In the genomic region with DNA sequence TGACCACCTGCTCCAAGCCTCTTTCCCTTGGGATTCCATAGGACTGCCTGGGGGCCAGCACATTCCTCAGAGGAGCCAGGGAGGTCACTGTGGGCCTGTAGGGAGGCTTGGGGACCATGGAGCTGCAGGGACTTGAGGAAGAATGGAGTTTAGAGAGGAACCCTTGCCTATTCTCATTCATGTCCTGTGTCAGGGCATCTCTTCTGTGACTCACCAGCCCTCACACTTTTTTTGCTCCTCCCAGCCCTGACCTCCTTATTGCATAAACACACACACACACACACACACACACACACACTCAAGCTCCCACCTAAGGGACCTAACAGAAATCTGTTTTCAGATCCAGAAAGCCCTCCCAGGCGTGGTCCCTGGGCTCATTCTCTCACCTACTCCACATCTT, we compare ENCODE assay signal across 27 mouse cellular contexts.
DNase-seq lines count a peak whose midpoint lies in the region; ATAC-seq lines count a peak whose summit lies in the region.
"Had no signal": no experiment of that assay in that cellular context is flagged by ENCODE, and none has a peak within 500 bp of the region (broad histone marks: within the 10 kb centered on the region; RNA-seq: fewer than 3 reads in every experiment).

No protein-coding gene starts in this region.

- no peak overlapping the region for H3K9ac ChIP-seq in midbrain, embryonic 16.5 days (ENCODE audit: low read depth, low read length)
- no peak overlapping the region for H3K9ac ChIP-seq in midbrain, embryonic 14.5 days (replicated peaks; ENCODE audit: low read length)
- H3K9ac ChIP-seq: embryonic facial prominence, embryonic 12.5 days; embryonic facial prominence, embryonic 15.5 days; forebrain, embryonic 12.5 days; heart, embryonic 13.5 days; hindbrain, embryonic 12.5 days; hindbrain, embryonic 15.5 days; intestine, embryonic 15.5 days had no signal

- 0 out of 2 replicates have a peak, but pooled peaks cover 4% of the 10 kb centered on the region for H3K9me3 ChIP-seq in midbrain, embryonic 10.5 days (replicated peaks)
- no peaks in the 10 kb centered on the region for H3K9me3 ChIP-seq in midbrain, embryonic 16.5 days (replicated peaks; ENCODE audit: control insufficient read depth, low read length, poor library complexity, severe bottlenecking)
- H3K9me3 ChIP-seq in midbrain, embryonic 14.5 days (ENCODE audit: control insufficient read depth, low read length), result no peaks in the 10 kb centered on the region
- H3K9me3 ChIP-seq: embryonic facial prominence, embryonic 12.5 days; embryonic facial prominence, embryonic 15.5 days; forebrain, embryonic 12.5 days; heart, embryonic 10.5 days; heart, embryonic 13.5 days; hindbrain, embryonic 12.5 days; hindbrain, embryonic 15.5 days; intestine, embryonic 15.5 days had no signal

- H3K27ac ChIP-seq in midbrain, embryonic 10.5 days (replicated peaks), result peak overlapping the region; percentile 79
- no peak overlapping the region for H3K27ac ChIP-seq in midbrain, embryonic 16.5 days (ENCODE audit: low read length)
- peak overlapping the region; percentile 32 for H3K27ac ChIP-seq in midbrain, embryonic 14.5 days (replicated peaks; ENCODE audit: low read depth, low read length)
- H3K27ac ChIP-seq: embryonic facial prominence, embryonic 12.5 days; embryonic facial prominence, embryonic 15.5 days; forebrain, embryonic 12.5 days; heart, adult 2 months; heart, embryonic 10.5 days; heart, embryonic 13.5 days; hindbrain, embryonic 12.5 days; hindbrain, embryonic 15.5 days; intestine, embryonic 15.5 days had no signal

- H3K4me1 ChIP-seq in midbrain, embryonic 10.5 days, result peaks cover 65% of the 10 kb centered on the region
- peaks cover 14% of the 10 kb centered on the region for H3K4me1 ChIP-seq in midbrain, embryonic 16.5 days (ENCODE audit: control insufficient read depth, insufficient read depth, low read length)
- H3K4me1 ChIP-seq in midbrain, embryonic 14.5 days (ENCODE audit: control insufficient read depth, insufficient read depth, low read length), result peaks cover 39% of the 10 kb centered on the region
- H3K4me1 ChIP-seq: heart, embryonic 10.5 days; heart, embryonic 13.5 days; intestine, embryonic 15.5 days had no signal

- H3K4me3 ChIP-seq in midbrain, embryonic 10.5 days, result no peak overlapping the region
- H3K4me3 ChIP-seq in midbrain, embryonic 16.5 days (ENCODE audit: low read depth, low read length), result no peak overlapping the region
- no peak overlapping the region for H3K4me3 ChIP-seq in midbrain, embryonic 14.5 days (replicated peaks; ENCODE audit: low read depth, low read length)
- H3K4me3 ChIP-seq: embryonic facial prominence, embryonic 12.5 days; embryonic facial prominence, embryonic 15.5 days; forebrain, embryonic 12.5 days; heart, adult 2 months; heart, embryonic 10.5 days; heart, embryonic 13.5 days; hindbrain, embryonic 12.5 days; hindbrain, embryonic 15.5 days; intestine, embryonic 15.5 days had no signal

- peaks cover 44% of the 10 kb centered on the region for H3K27me3 ChIP-seq in midbrain, embryonic 10.5 days (ENCODE audit: low read depth, poor library complexity, severe bottlenecking)
- H3K27me3 ChIP-seq in midbrain, embryonic 16.5 days (ENCODE audit: control insufficient read depth, insufficient read depth, low read depth, low read length), result no peaks in the 10 kb centered on the region
- no peaks in the 10 kb centered on the region for H3K27me3 ChIP-seq in midbrain, embryonic 14.5 days (ENCODE audit: control insufficient read depth, insufficient read depth, low read length)
- H3K27me3 ChIP-seq: embryonic facial prominence, embryonic 12.5 days; embryonic facial prominence, embryonic 15.5 days; hindbrain, embryonic 12.5 days; intestine, embryonic 15.5 days had no signal

- ATAC-seq in midbrain, embryonic 16.5 days, result no peak
- ATAC-seq in midbrain, embryonic 14.5 days (ENCODE audit: low FRiP score, low TSS enrichment), result no peak
- ATAC-seq: activated CD4-positive, CD25-positive, alpha-beta regulatory T cell, adult 4 months; forebrain, embryonic 16.5 days; intestine, embryonic 15.5 days had no signal

- WGBS in midbrain, embryonic 10.5 days, result 65% methylated on average over 1 of the region's 1 CpGs
- 91% methylated on average over 1 of the region's 1 CpGs for WGBS in midbrain, embryonic 16.5 days
- 83% methylated on average over 1 of the region's 1 CpGs for WGBS in midbrain, embryonic 14.5 days

- no peaks in the 10 kb centered on the region for H3K36me3 ChIP-seq in midbrain, embryonic 10.5 days
- H3K36me3 ChIP-seq in midbrain, embryonic 16.5 days (ENCODE audit: control insufficient read depth, insufficient read depth, low read length), result no peaks in the 10 kb centered on the region
- H3K36me3 ChIP-seq in midbrain, embryonic 14.5 days (ENCODE audit: control insufficient read depth, insufficient read depth, low read length), result no peaks in the 10 kb centered on the region
- H3K36me3 ChIP-seq: embryonic facial prominence, embryonic 12.5 days; embryonic facial prominence, embryonic 15.5 days; forebrain, embryonic 12.5 days; heart, embryonic 10.5 days; heart, embryonic 13.5 days; hindbrain, embryonic 12.5 days; hindbrain, embryonic 15.5 days; intestine, embryonic 15.5 days had no signal

- peak; percentile 45 for DNase-seq in adrenal gland, adult 2 months
- no peak for DNase-seq in adrenal gland, adult 8-10 months
- DNase-seq in adrenal gland, postnatal 36 days, result peak; percentile 22 to 37
- no peak for DNase-seq in adrenal gland, adult 18-20 months (ENCODE audit: low spot score in 2 of 2)
- no peak for DNase-seq in midbrain, embryonic 10.5 days (ENCODE audit: low spot score)
- no peak for DNase-seq in midbrain, embryonic 14.5 days
- DNase-seq in yolk sac, embryonic 10.5 days (ENCODE audit: low spot score), result no peak
- DNase-seq: cerebellum, adult 11 months; cerebellum, adult 2 months; cerebellum, adult 9-11 months; cerebellum, postnatal 25 days; gastrocnemius, postnatal 10 days; gastrocnemius, postnatal 36 days; heart, adult 2 months; heart, postnatal 14 days; heart, postnatal 4 days had no signal

- H3K4me2 ChIP-seq in midbrain, embryonic 16.5 days (ENCODE audit: low read length), result no peak overlapping the region
- no peak overlapping the region for H3K4me2 ChIP-seq in midbrain, embryonic 14.5 days (ENCODE audit: low read length)
- H3K4me2 ChIP-seq: embryonic facial prominence, embryonic 12.5 days; embryonic facial prominence, embryonic 15.5 days; forebrain, embryonic 12.5 days; heart, embryonic 13.5 days; hindbrain, embryonic 12.5 days; hindbrain, embryonic 15.5 days; intestine, embryonic 15.5 days had no signal

Comparison
In these comparisons a context has a peak if more than half of its experiments do, and no peak if none do; other contexts are left out.
1. DNase-seq: peak in adrenal gland, adult 2 months (single experiment) and adrenal gland, postnatal 36 days (2 of 2); none in adrenal gland, adult 8-10 months (single experiment), adrenal gland, adult 18-20 months (0 of 2), midbrain, embryonic 10.5 days (single experiment), midbrain, embryonic 14.5 days (single experiment) and yolk sac, embryonic 10.5 days (single experiment).